Mouse (Mus musculus): ENCODE measurements around the gene Fam178b. TPM values are rescaled to one million over a fixed set of nuclear protein-coding genes. Genes with fewer than 3 reads are reported as not detected.
"Not testable (repeated sequence)": the region's sequence is repeated elsewhere in the genome, so short reads cannot be mapped to it uniquely, and the experiment has no call there.

Fam178b gene
- total RNA-seq, 2 experiments from 2014 or later: not detected

- no peak for TF ChIP-seq CTCF (conservative IDR thresholded peaks at IDR 0.05)
- no peak overlapping the region for H3K27ac ChIP-seq
- DNase-seq (ENCODE audit: low spot score in 2 of 2): no peak
- no peak overlapping the region for H3K4me3 ChIP-seq
These were observed 133.5 kb downstream of the Fam178b start for GRCm38 (mm10) chr1:36549491-36549890.

GRCm38 (mm10) chr1:36548771-36549170, 134.2 kb downstream of the Fam178b start:
- H3K27ac ChIP-seq: no peak overlapping the region; the same call in 1 of the 2 replicates
- DNase-seq (ENCODE audit: low spot score in 2 of 2): no peak
- H3K4me3 ChIP-seq: no peak overlapping the region
- TF ChIP-seq CTCF (conservative IDR thresholded peaks at IDR 0.05): no peak

- H3K4me3 ChIP-seq: no peak overlapping the region
- H3K27ac ChIP-seq: peak overlapping the region; percentile 3; the same call in 1 of the 2 replicates
- TF ChIP-seq CTCF (conservative IDR thresholded peaks at IDR 0.05): no peak
- DNase-seq (ENCODE audit: low spot score in 2 of 2): no peak
These were observed 134.9 kb downstream of the Fam178b start for GRCm38 (mm10) chr1:36547981-36548598.

GRCm38 (mm10) chr1:36546888-36547471, 136.0 kb downstream of the Fam178b start, which contains the start of gene Ankrd39:
TSS of gene Ankrd39 (minus strand) at chr1:36547445.
- Histone ChIP-seq H3K4me3 (peak within 1 kb of the TSS; percentile 96), H3K27ac (peak within 1 kb of the TSS; percentile 94)
- TF ChIP-seq CTCF (conservative IDR thresholded peaks at IDR 0.05): peak; percentile 97
- DNase-seq (ENCODE audit: low spot score in 2 of 2): peak; percentile 97 to 99

- Histone ChIP-seq H3K27ac (peak overlapping the region; percentile 94), H3K4me3 (peak overlapping the region; percentile 96)
- DNase-seq (ENCODE audit: low spot score in 2 of 2): no peak
- peak; percentile 61 for TF ChIP-seq CTCF (conservative IDR thresholded peaks at IDR 0.05)
These were observed 137.0 kb downstream of the Fam178b start for GRCm38 (mm10) chr1:36545845-36546600.

GRCm38 (mm10) chr1:36545382-36545781, 137.6 kb downstream of the Fam178b start:
- no peak for TF ChIP-seq CTCF (conservative IDR thresholded peaks at IDR 0.05)
- Histone ChIP-seq H3K4me3 (no peak overlapping the region), H3K27ac (no peak overlapping the region)
- no peak for DNase-seq (ENCODE audit: low spot score in 2 of 2)

- DNase-seq (ENCODE audit: low spot score in 2 of 2): no peak
- TF ChIP-seq CTCF (conservative IDR thresholded peaks at IDR 0.05): no peak
These were observed 140.1 kb downstream of the Fam178b start for GRCm38 (mm10) chr1:36542925-36543324.

GRCm38 (mm10) chr1:36541844-36542243, 141.1 kb downstream of the Fam178b start:
- H3K27ac ChIP-seq: no peak overlapping the region
- no peak for TF ChIP-seq CTCF (conservative IDR thresholded peaks at IDR 0.05)
- no peak overlapping the region for H3K4me3 ChIP-seq
- no peak for DNase-seq (ENCODE audit: low spot score in 2 of 2)

More at GRCm38 (mm10) chr1:36542925-36543324, 140.1 kb downstream of the Fam178b start:
- no peak overlapping the region for H3K27ac ChIP-seq
- no peak overlapping the region for H3K4me3 ChIP-seq

- no peak for DNase-seq (ENCODE audit: low spot score in 2 of 2)
- Histone ChIP-seq H3K4me3 (no peak overlapping the region), H3K27ac (no peak overlapping the region)
- no peak for TF ChIP-seq CTCF (conservative IDR thresholded peaks at IDR 0.05)
These were observed 142.2 kb downstream of the Fam178b start for GRCm38 (mm10) chr1:36540807-36541206.

GRCm38 (mm10) chr1:36540132-36540531, 142.9 kb downstream of the Fam178b start:
- no peak for DNase-seq (ENCODE audit: low spot score in 2 of 2)
- Histone ChIP-seq H3K4me3 (no peak overlapping the region), H3K27ac (no peak overlapping the region)
- no peak for TF ChIP-seq CTCF (conservative IDR thresholded peaks at IDR 0.05)

- Histone ChIP-seq H3K4me3 (no peak within 1 kb of the TSS), H3K27ac (no peak within 1 kb of the TSS)
- TF ChIP-seq CTCF (conservative IDR thresholded peaks at IDR 0.05): no peak
- no peak for DNase-seq (ENCODE audit: low spot score in 2 of 2)
These were observed 143.8 kb downstream of the Fam178b start, which contains the start of gene Gm42417 for GRCm38 (mm10) chr1:36539186-36539585. TSS of gene Gm42417 (minus strand) at chr1:36539429.

GRCm38 (mm10) chr1:36538727-36539126, 144.3 kb downstream of the Fam178b start:
- DNase-seq (ENCODE audit: low spot score in 2 of 2): no peak
- Histone ChIP-seq H3K27ac (no peak overlapping the region), H3K4me3 (no peak overlapping the region)
- no peak for TF ChIP-seq CTCF (conservative IDR thresholded peaks at IDR 0.05)

- DNase-seq (ENCODE audit: low spot score in 2 of 2); H3K27ac ChIP-seq; H3K4me3 ChIP-seq: not testable (repeated sequence)
These were observed 146.2 kb downstream of the Fam178b start, which contains the start of gene Ankrd23 for GRCm38 (mm10) chr1:36536783-36537182. TSS of gene Ankrd23 (minus strand) at chr1:36536883.

Measured in layer of hippocampus, adult 2 months (tissue).